Mouse (Mus musculus): Measurements from ENCODE around the gene Idnk.

- TF ChIP-seq POLR2A (IDR thresholded peaks at IDR 0.05; ENCODE audit: borderline replicate concordance, insufficient read depth, low read length) (no peak), CTCF (IDR thresholded peaks at IDR 0.05; ENCODE audit: borderline replicate concordance, insufficient read depth, low read depth, low read length) (no peak)
Observed at GRCm38 (mm10) chr13:58123381-58123780, 34.1 kb upstream of the Idnk start.

Measured in cerebellum, adult 2 months (tissue).